Mouse (Mus musculus) cerebellum, postnatal 25 days (tissue): ENCODE data around the gene Ssr4.
"Not testable (repeated sequence)": the region's sequence is repeated elsewhere in the genome, so short reads cannot be mapped to it uniquely, and the experiment has no call there.

Experiments used
- DNase-seq, 2 experiments: peaks; one replicate each; pipeline ENCODE4 v3.0.0; 2021; ENCODE audit warnings: mixed read lengths in 2 of 2

Gene Ssr4

DNA sequence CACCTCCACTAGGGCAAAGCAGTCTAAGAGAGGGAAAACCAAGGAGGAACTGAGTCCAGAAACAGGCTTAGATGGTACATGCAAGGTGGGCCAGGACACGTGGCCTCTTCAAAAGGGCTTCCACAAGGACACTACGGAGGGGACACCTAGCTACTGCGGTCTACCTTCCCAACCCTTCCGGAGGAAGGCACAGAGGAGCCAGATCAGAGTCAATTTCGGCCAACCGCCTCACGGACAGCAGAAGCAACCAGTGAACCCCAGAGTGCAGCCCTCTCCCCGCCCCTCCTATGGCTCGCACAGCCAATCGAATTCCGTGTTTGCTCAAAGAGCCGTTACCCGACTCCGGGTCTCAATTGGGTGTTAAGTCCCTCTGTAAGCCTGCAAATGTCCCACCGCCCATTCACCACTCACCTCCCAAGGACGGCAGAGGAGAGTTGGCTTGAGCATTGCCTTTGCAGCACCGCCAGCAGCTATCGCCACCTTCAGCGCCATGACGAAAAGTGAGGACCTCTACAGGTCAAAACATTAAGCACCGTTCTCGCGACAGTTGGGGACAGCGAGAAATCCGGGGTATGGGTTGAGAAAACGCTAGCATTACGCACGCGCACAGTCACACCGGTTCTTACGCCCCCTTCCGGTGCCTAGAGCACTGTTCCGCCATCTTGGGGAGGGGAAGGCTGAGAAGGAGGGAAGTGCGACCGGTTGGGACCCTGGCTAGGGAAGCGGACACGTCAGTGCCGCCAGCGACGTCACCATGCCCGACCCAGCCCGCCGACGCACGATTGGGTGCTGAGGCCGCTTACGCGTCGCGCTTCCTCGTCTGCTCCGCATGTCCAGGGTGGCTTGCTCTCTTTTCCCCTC, at the start of gene Ssr4, which contains the start of gene Idh3g:
Gene Ssr4, plus strand, starts transcription at position 665 of the 861 bp plus-strand sequence.
Gene Idh3g, minus strand, starts transcription at position 534 of the 861 bp plus-strand sequence.
- peak; percentile 92 for DNase-seq

DNA sequence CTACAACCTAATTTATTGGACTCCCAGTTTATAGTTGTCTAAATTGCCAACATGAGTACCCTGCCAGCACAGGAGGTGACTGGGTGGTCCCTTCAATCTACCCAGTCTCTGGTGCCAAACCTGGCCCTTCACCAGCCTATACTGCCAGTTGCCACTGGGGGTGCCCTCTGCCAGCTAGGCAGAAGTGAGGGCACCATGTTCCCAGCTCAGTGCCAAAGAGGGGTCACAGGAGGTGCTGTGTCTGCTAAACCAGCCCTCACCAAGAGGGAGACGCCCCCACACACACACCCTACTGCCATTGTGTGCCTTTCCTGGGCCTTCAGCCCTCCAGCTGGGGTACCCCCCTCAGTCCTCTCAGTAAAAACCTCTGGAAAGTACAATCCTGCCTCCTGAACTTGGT, 48.7 kb upstream of the Ssr4 start:
- peak in 1 of 2 experiments; percentile 22 for DNase-seq

DNA sequence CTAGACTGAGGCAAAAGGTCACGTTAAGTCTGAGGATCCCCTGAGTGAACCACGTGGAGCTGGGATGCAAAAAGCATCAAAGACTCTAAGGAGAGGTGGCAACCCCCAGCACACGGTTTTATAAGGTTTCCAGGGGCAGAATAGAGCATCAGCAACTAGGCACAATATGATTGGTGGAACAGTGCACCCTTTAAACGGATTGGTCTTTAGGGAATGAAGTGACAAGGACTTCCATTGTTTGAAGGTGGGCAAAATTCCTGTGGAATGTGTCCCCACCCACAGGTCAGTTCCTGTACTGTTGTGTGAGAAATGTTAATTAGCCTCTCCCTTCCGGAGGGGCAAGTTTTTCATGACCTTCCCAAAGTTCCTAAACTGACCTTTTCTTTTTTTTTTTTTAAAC, 47.7 kb upstream of the Ssr4 start:
- no peak for DNase-seq

DNA sequence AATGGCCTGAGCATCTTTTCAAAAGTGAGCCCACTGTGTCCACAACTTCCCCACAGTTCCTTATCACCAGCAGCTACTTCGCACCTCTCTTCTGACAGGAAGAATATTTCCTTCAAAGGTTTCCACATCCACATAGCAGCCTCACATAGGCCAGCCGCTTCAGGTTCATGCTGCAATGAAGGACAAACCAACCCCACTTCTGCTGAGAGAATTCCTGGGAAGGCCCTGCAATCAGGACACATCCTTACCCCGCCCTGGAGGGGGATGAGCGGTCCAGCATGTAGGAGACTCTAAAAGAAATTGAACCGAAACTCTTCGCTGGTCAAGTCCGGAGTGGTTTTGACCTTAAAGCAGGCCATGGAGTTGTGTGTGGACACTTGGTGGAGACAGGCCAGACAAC, 47.0 kb upstream of the Ssr4 start:
- not testable (repeated sequence) for DNase-seq

DNA sequence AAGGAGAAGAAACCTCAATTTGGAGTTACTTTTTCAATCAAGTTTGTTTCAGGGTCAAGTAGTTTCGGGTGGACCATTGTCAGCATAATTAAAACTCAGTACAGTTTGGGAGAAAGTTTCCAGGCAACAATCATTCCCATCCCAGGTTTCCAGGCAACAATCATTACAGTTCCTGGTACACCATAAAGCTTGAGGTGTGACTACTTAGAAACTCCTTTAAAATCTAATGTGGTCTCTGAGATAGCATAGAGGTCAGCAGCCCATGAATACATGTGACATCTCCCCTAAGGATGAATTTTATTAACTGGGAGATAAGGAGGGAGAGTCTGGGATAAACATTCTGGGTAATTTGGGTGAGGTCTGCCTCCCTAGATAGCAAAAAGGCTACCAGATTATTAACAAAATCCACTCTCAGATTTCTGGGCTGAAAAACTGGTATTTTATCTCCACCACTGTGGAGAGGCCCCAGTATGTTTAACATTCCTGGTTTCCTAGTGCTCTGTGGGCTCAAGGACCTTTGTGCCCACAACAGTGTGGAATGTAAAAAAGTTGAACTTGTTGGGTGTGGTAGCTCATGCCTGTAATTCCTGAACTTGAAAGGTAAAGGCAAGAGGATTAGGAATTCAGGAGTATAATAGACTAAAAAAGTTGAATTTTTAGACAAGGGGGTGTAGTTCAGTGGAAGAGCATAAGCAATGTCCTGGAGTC, 41.9 kb upstream of the Ssr4 start:
- DNase-seq, result no peak

DNA sequence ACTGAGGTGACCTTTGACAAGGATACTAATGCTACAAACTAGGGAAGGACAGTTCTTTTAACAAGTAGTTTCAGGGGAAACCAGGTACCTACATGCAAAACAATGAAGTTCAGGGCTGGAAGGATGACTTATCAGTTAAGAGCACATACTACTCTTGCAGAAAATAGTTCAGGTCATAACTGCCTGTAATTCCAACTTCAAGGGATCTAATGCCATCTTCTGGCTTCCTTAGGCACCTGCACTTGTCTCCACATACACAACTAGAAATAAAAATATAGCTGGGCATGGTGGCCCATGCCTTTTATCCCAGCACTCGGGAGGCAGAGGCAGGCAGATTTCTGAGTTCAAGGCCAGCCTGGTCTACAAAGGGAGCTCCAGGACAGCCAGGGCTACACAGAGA, 37.9 kb upstream of the Ssr4 start:
- no peak for DNase-seq

DNA sequence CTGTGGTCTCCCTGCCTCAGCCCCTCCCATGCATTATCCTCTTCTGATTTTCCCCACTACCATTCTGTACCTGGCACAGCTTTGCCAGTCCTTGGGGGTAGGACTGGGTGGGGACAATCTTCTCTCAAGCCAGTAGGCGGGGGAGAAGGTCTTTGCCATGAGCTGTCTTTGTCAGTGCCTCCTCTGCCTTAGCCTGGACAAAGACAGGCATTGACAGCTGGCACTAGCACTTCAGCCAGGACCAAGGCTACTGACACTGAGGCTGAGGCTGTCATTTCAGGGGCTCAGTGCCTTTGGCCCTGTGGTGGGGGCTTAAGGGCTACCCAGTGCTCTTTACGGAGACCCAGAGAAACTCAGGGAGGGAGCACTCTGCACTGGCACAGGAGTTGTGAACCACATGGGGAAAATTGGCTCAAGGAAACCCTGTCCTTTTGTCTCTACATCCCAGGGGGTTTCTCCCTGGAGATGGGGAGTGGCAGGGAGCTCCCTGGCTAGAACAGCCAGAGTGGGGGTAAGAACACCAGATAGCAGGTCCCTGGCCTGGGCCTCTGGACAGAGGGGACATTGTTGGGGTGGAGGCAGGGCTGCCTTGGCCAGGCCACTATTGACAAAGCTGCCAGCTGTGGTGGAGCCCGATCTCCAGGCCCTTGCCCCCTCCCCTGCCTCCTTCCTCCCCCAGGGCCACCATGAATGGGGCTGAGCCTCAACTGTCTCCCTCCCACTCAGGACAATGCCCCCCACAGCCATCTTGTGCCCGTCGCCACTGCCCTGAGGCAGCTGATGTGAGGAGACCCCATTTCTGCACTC, 30.3 kb upstream of the Ssr4 start, which contains the start of gene Plxnb3:
Gene Plxnb3, plus strand, starts transcription at position 757 of the 807 bp plus-strand sequence.
- DNase-seq, result peak in 1 of 2 experiments; percentile 6

DNA sequence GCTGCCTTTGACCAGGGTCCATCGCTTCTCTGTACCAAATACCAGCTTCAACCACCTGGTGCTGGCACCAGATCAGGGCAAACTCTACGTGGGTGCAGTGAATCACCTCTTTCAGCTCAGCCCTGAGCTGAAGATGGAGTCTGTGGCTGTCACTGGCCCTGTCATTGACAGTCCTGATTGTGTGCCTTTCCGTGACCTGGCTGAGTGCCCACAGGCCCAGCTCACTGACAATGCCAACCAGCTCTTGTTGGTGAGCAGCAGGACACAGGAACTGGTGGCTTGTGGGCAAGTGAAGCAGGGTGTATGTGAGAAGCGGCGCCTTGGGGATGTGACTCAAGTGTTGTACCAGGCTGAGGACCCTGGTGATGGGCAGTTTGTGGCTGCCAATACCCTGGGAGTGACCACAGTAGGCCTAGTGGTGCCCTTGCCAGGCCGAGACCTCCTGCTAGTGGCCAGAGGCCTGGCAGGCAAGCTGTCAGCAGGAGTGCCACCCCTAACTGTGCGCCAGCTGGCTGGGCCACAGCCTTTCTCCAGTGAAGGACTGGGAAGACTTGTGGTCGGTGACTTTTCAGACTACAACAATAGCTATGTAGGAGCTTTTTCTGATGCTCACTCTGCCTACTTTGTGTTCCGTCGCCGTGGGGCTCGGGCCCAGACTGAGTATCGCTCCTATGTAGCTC, 28.1 kb upstream of the Ssr4 start:
- DNase-seq, result peak; percentile 72 to 80

DNA sequence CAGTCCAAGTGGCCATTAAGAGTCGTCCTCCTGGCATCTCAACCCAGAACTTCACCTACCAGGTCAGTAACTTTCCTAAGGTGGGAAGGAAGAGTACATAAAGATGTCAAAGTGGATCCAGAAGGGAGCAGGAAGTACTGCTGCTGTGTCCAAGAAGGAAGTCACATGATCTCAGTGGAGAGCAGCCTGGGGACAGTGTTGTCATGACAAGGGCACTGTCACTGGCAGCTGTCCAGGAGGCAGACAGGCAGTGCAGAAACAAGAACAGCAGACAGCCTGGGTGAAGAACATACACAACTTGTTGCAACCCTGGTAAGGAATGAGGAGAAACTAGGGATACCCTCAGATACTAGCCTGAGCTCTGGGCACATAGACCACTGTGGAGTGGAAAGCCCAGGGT, 21.5 kb upstream of the Ssr4 start:
- DNase-seq, result peak; percentile 16 to 51

DNA sequence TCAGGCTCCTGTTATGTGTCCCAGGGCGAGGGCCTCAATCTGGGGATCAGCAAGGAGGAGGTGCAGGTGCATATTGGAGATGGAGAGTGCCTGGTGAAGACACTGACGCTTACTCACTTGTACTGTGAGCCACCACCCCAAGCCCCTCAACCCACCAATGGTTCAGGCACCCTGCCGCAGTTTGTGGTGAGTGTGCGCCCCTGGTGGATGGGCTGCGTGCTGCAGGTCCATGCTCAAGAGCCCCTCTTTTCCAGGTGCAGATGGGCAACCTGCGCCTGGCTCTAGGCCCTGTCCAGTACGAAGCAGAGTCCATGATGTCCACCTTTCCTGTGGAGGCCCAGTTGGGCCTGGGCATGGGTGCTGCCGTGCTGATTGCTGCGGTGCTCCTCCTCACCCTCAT, 19.6 kb upstream of the Ssr4 start:
- DNase-seq, result no peak

DNA sequence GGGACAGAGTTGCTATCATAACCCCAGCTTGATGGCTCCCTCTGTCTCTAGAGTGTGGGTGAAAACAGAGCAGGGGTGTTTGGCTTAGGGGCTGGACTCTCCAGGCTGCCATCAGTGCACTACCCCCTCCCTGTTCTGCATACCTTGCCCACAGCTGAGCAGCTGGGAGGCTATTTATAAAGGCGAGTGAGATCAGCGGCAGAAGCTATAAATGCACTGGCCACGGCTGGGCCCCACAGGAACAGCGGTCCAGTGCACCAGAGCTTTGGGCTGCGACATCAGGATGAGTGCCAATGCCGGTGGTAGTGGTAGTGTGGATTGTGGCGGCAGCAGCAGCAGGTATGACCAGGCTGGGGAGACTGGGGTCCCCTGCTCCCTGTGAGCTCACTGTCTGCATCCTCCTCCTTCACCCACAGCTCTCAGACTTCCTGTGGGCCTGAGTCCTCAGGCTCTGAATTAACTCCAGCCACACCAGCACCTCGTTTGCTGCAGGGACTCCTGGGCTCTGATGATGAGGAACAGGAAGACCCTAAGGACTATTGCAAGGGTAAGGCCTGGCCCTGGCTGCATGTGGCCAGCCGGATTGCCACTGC, 12.6 kb upstream of the Ssr4 start, which contains the start of gene Srpk3:
Gene Srpk3, plus strand, starts transcription at position 238 of the 593 bp plus-strand sequence.
- no peak for DNase-seq

DNA sequence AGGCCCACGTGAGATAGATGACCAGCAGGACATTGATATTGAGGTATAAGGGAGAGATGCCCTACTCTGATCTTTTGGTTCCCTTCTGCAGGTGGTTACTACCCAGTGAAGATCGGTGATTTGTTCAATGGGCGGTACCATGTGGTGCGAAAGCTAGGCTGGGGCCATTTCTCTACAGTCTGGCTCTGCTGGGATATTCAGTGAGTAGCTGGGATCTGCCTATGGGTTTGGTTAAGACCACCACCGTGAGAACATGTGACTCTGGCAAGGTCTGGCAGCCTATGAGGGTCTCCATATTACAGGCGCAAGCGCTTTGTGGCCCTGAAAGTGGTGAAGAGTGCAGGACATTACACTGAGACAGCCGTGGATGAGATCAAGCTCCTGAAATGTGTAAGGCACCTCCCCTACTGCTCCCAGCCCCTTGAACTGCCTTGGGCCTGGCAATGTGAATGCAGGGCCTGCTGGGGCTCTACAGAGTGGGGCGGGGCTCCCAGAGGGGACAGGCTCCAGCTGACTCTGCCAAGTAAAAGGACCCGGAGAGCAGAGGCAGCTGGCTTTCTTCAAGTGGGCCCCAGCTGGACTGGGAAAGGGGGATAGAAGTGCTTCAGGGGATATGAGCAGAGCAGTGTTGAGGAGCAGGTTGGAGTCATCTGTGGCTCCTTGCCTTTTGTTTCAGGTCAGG, 11.9 kb upstream of the Ssr4 start:
- no peak for DNase-seq

DNA sequence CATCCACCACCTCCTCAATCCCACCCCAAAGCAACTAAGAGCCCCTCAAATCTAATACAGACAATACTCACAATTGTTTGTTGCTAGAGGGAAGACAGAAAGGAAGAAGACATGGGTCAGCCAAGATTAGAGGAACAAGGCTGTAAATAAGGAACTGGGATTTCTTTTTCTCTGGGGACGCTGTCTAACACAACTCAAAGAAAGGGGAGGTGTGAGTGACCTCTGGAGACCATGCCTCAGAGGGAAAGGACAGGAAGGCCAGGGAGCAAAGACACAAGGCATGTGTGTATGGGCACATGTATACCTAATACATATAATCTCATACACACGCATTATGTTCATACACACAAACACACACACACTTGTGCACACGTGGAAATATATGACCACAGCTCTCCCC, 4.6 kb upstream of the Ssr4 start:
- DNase-seq, result no peak

DNA sequence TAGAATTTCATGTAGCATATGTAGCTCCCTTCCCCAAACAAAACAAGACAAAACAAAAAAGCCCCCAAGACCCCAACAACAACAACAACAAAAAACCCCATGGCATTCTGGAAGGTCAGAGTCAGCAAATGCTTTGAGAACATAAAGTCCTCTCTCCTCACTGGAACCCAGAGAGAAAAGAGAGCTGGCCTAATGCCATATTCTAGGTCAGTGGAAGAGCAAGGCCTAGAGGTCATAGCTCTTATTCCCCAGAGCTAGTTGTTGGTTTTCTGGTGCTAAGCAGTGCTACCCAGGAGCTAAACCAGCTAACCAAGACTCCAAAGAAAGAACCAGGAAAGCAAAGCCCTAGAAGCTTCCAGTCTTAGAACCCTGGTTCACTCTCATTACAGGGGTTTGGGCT, 1.2 kb upstream of the Ssr4 start:
- no peak for DNase-seq

DNA sequence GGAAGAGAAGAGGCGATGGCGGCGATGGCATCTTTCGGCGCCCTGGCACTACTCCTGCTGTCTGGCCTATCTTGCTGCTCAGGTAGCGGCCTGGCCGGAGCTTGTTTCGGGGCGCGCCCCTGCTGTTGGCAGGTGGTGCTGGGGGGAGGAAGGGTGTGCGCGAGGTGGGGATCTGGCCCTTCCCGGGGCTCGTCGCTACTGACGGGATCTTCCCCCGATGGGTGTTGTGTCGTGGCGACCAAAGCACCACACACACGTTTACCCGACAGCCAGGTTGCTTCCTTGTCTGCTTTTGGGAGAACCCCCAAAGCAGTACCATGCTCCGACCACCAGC, 364 bp downstream of the Ssr4 start:
- DNase-seq, result no peak

DNA sequence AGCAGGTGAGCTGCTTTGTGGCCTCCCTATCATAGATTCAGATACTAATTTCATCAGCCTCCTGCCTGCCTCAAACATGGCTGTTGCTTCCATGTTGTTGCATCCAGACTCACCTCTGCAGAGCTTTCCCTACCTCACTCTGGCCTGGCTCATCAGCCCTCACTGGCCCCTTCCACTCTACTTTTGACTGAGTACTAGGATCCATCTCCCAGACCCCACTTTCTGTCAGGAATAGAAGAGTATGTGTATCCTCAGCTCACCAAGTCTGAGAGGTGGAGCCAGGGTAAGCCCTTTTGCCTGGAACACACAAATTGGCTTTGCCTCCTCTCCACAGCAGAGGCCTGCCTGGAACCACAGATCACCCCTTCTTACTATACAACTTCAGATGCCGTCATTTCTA, 1.7 kb downstream of the Ssr4 start:
- no peak for DNase-seq

DNA sequence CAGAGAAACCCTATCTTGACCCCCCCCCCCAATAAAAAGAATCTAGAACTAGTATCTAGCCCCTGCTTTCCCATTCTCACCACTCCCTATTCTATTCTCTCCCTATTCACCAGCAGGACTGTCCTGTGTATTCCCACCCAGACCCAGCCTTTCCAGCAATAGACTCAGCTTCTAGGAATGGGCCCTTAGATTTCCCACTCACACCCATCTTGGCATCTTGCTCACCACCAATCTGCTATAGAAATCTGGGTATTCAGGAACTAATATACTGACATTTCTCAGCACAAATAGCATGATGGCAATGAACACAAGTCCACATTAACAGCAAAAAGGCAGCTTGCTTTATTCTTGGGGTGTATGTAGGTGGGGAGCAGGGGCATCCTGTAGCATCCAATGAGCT, 6.2 kb downstream of the Ssr4 start:
- no peak for DNase-seq

DNA sequence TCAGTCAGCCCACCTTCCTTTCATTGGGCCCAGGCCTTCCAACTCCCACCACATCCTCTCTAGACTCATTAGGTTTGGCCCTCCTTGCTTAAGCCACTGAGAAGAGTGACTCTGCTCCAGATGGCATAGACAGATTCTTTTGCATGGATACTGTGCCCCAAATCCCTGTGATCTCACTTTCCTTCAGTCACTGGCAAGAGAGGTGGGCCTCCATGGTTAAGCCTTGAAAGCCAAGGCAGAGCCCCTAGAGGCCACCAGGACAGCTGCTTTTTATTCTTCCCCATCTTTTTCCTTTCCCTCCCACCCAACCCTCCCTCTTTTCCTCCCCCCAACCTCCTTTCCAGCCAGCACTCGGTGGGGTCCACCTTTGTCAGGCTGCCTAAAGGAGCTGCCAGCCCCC, 6.7 kb downstream of the Ssr4 start:
- no peak for DNase-seq

DNA sequence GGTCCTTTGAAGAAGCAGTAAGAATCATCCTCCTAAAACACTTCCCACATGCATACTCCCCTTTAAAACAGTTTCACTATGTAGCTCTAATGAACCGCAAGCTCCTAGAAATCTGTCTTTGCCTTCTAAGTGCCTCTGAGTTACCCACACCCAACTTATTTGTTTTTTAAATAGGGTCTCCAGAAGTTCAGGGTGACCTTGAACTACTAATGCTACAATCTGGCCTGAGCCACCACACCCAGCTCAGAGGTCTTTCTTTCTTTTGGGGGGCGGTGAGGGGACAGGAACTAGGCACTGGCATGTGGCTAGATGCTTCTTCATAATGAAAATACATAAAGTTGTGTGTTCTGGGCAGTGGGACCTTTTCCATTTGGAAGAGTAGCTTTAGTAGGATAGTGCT, 10.7 kb downstream of the Ssr4 start:
- no peak for DNase-seq

DNA sequence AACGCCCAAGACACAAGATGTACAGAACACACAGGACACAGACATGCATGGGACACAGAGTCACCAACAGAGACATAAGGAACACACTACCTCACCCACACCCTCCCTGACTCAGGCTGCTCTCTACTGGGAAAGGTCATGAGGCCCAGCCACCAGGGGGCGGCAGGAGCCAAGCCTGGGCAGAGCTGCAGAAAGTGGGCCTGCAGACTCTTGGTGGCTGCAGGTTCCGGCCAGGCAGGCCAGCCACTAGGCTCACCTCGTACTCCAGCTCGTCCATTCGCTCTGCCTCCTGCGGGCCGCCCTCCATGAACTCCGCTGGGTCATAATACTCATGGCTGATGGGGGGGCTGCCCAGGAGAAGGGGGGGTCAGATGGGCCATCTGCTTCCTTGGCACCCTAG, 11.7 kb downstream of the Ssr4 start:
- peak; percentile 85 to 90 for DNase-seq

DNA sequence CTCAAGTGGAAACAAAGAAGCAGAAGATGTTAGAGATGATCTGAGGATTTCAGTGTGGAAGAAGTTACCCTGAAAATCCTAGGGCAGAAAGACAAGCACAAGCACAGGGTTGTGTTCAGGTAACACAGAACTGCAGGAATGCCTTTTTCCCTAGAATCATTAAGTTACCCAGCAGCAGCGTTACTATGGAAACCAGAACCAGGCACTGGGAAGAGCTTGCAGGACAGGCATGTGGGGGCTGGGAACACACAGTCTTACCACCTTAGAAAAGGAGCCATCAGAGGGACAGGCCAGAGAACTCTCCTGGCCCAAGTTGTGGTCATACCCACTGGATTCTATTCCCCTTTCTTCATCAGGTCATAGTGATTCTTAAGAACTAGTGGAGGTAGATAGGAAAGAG, 19.0 kb downstream of the Ssr4 start:
- DNase-seq, result no peak

DNA sequence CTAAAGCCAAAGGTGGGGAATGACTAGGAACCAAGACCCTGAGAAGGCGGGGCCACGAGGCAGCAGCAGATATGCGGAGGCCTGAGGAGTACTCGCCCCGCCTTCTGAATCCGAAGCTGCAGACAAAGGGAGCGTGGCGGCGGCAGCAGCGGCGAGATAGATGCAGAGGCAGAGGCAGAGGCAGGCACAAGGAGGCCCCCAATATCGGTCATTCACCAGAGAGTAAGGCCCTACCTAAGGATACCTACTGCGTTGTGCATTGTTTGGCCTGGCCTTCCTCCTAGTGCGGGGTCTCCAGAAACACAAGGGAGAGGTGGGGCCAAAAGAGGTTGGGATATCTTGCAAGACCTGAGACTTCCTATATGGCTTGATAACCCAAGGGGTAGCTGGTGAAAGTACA, 28.2 kb downstream of the Ssr4 start:
- no peak for DNase-seq
